Mouse (Mus musculus) liver, embryonic 11.5 days (tissue): ENCODE measurements around the gene Vps33a. TPM values are rescaled to one million over a fixed set of nuclear protein-coding genes. Genes with fewer than 3 reads are reported as not detected.

ENCODE experiments used
- ATAC-seq: fragments of 200-750 bp; cut with Nextera tagmentation; replicated peaks from 2 replicates; pipeline ENCODE4 v1.8.0; 2017; ENCODE audit warnings: moderate number of reproducible peaks, mild to moderate bottlenecking, moderate TSS enrichment, moderate library complexity; ENCODE audit not compliant: low FRiP score
- DNase-seq: peaks from one replicate; pipeline ENCODE4 v3.0.0-alpha.2; 2017; ENCODE audit warnings: low spot score
- H3K27ac ChIP-seq: fragments of 300-500 bp; sonication (generic); 2 replicates; pipeline ENCODE4 v1.5.1; 2014; ENCODE audit warnings: mild to moderate bottlenecking, low read depth, low read length, control low read depth
- H3K27me3 ChIP-seq: fragments of 300-500 bp; sonication (generic); replicated peaks from 2 replicates; pipeline ENCODE4 v1.6.1; 2014; ENCODE audit warnings: low read length, mixed read lengths; ENCODE audit not compliant: control insufficient read depth, insufficient read depth
- H3K36me3 ChIP-seq: fragments of 300-500 bp; sonication (generic); 2 replicates; pipeline ENCODE4 v1.6.1; 2014; ENCODE audit warnings: mild to moderate bottlenecking, low read length, moderate library complexity, mixed read lengths; ENCODE audit not compliant: control insufficient read depth, insufficient read depth
- H3K4me1 ChIP-seq: fragments of 300-500 bp; sonication (generic); replicated peaks from 2 replicates; pipeline ENCODE4 v1.6.1; 2014; ENCODE audit warnings: low read length, mixed read lengths; ENCODE audit not compliant: control insufficient read depth, insufficient read depth
- H3K4me2 ChIP-seq: fragments of 300-500 bp; sonication (generic); 2 replicates; pipeline ENCODE4 v1.6.1; 2014; ENCODE audit warnings: mild to moderate bottlenecking, control low read depth, moderate library complexity
- H3K4me3 ChIP-seq: fragments of 300-500 bp; sonication (generic); 2 replicates; pipeline ENCODE4 v1.5.1; 2014; ENCODE audit warnings: low read depth, low read length, control low read depth
- H3K9ac ChIP-seq: fragments of 300-500 bp; sonication (generic); 2 replicates; pipeline ENCODE4 v1.6.1; 2014; ENCODE audit warnings: low read depth, low read length, control low read depth
- H3K9me3 ChIP-seq: fragments of 300-500 bp; sonication (generic); 2 replicates; pipeline ENCODE4 v1.6.1; 2016; ENCODE audit warnings: low read length, inconsistent platforms, mixed read lengths; ENCODE audit not compliant: control insufficient read depth
- WGBS: fragments of 180-500 bp; shearing (Covaris S2); extraction: QIAGEN DNeasy Blood & Tissue Kit; methylation state at CpG from one replicate; pipeline ENCODE4 v1.1.7; 2014; 5-methylcytosine and 5-hydroxymethylcytosine counted together
- microRNA-seq: library from miRNA; unstranded; fragments of <30 nt; microRNA quantifications from one replicate; pipeline ENCODE4, GENCODE M21; 2017; ENCODE audit warnings: borderline number of aligned reads
- polyA plus RNA-seq: library from polyadenylated mRNA; unstranded; fragments of >200 nt; fragmentation: Nextera tagmentation; extraction: Ambion mirVana; gene quantifications from 2 replicates; pipeline ENCODE4 v1.2.1, GENCODE M21; 2014

The Vps33a gene
- polyA plus RNA-seq, 1 experiment from 2014 or later = 36.0 TPM

DNA sequence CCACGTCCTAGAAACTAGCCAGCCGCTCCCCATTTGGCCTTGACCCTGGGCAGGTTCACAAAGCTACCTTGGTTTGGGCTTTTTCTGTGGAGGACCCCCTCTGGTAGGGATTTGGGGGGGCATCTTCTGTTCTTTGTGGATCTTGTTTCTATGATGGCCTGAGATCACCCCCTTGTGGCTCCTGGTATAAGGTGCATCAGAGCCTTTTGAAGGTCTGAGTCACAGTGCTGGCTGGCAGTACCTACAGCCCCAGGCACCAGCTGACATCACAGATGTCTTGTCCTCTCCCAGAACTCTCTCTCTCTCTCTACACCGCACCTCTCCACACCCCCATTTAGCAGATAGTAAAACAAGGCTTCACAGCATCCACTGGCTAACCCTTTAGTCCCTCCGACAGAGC is 73.1 kb downstream of the Vps33a start:
- Histone ChIP-seq H3K27ac (no peak overlapping the region), H3K9me3 (no peaks in the 10 kb centered on the region), H3K4me2 (no peak overlapping the region), H3K27me3 (peaks cover 7% of the 10 kb centered on the region), H3K36me3 (no peaks in the 10 kb centered on the region), H3K9ac (no peak overlapping the region), H3K4me3 (no peak overlapping the region), H3K4me1 (peaks cover 6% of the 10 kb centered on the region)
- no peak for DNase-seq
- ATAC-seq = no peak
- 40% methylated on average over 4 of the region's 4 CpGs for WGBS

DNA sequence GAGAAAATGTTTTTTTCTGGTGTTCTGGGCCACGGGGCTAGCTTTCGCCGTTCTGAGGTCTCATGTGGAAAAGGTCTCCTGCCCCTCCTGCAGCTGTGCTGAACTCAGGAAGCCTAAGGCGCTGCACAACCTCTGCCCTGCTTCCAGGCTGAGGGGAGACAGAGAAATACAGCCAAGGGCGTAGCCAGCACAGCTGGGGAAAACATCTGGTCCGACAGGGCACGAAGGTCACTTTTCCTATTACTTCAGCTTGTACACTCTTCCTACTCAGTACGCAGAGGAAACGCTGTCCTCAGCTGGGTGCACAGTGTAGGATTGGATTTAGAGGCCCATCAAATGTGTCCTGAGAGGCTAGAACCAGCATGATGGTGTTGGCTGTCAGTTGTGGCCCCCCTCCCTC is 82.9 kb downstream of the Vps33a start:
- DNase-seq (no peak), ATAC-seq (no peak)
- no peaks in the 10 kb centered on the region for H3K36me3 ChIP-seq
- no peak overlapping the region for H3K27ac ChIP-seq
- no peak overlapping the region for H3K4me3 ChIP-seq
- peaks cover 4% of the 10 kb centered on the region; the same call in 1 of the 2 replicates for H3K4me1 ChIP-seq
- 62% methylated on average over 9 of the region's 9 CpGs for WGBS
- H3K9me3 ChIP-seq = no peaks in the 10 kb centered on the region
- peaks cover 6% of the 10 kb centered on the region; the same call in 1 of the 2 replicates for H3K27me3 ChIP-seq
- H3K4me2 ChIP-seq = no peak overlapping the region
- H3K9ac ChIP-seq = no peak overlapping the region

DNA sequence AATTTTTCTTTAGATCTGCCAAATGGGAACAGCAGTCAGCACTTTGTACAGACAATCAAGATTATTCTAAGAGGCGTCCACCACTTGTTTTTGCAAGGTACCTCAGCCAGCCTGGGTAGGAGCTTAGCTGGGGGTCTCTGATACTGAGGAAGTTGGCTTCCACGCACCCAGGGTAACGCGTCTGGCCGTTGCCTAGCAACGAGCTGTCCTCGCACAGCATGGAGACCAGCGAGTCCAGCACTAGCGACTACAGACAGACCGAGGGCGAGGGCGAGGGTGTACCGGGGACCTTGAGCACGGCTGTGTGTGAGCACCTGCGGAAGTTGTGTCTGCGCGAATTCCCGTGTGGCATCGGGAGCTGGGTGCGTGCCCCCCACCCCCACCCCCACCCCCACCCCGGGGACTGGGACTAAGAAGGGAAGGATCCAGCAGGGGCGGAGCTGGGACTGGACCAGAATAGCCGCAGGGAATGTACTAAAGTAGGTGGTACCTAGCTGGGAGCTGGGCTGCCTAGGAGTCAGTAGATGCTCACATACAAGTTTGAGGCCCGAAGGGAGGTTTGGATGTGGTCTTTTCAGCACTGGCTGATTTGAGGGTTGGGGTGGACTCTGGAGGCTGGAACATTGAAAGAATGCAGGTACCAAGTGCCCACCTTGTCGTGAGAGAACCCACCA is 83.6 kb downstream of the Vps33a start, which contains the start of the genes Lrrc43 and Il31:
Gene Lrrc43, plus strand, starts transcription at position 194 of the 674 bp plus-strand sequence.
Gene Il31, minus strand, starts transcription at position 378 of the 674 bp plus-strand sequence.
- H3K27ac ChIP-seq = no peak within 1 kb of the TSS
- no peaks in the 10 kb centered on the region for H3K36me3 ChIP-seq
- H3K9me3 ChIP-seq = no peaks in the 10 kb centered on the region
- ATAC-seq (no peak), DNase-seq (no peak)
- 11% methylated on average over 25 of the region's 25 CpGs for WGBS
- peaks cover 4% of the 10 kb centered on the region; the same call in 1 of the 2 replicates for H3K4me1 ChIP-seq
- H3K27me3 ChIP-seq = peaks cover 6% of the 10 kb centered on the region; the same call in 1 of the 2 replicates
- H3K9ac ChIP-seq = no peak within 1 kb of the TSS
- no peak within 1 kb of the TSS for H3K4me3 ChIP-seq
- peak within 1 kb of the TSS; percentile 51 for H3K4me2 ChIP-seq

DNA sequence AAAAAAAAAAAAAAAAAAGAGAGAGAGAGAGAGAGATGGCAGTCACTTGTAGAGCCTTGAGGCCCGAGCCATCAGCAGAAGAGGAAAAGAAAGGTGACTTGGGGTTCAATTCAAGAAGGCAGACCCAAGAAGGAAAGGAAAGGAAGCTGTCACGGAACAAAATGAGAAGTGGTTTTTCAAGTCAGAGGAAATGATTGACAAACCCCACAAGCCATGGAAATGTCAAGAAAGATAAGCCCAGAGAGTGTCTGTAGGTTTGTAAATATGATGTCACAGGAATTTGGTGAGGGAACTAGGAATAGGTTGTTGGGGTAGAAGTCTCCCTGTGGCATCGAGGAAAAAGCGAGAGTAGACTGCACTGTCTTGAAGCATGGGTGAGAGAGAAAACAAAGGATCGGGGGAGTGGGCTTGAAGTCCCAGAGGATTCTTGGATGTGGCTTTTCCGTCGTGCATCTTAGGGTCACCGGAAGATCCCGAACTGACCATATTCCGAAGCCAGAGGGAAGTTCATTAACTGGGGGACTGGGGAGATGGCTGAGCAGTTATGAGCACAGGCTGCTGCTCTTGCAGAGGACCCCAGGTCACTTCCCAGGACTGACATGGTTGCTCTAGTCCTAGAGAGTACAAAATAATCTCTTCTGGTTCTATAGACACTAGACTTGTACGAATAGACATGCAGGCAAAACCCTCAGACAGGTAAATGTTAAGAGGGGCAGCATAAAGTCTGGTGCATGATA is 85.0 kb downstream of the Vps33a start:
- peaks cover 4% of the 10 kb centered on the region; the same call in 1 of the 2 replicates for H3K4me1 ChIP-seq
- no peaks in the 10 kb centered on the region for H3K9me3 ChIP-seq
- ATAC-seq = no peak
- H3K27ac ChIP-seq = no peak overlapping the region
- 60% methylated on average over 11 of the region's 11 CpGs for WGBS
- no peaks in the 10 kb centered on the region for H3K36me3 ChIP-seq
- peaks cover 6% of the 10 kb centered on the region; the same call in 1 of the 2 replicates for H3K27me3 ChIP-seq
- H3K4me3 ChIP-seq = no peak overlapping the region
- no peak overlapping the region for H3K9ac ChIP-seq
- no peak for DNase-seq
- no peak overlapping the region for H3K4me2 ChIP-seq

Small RNAs within 50 kb of the gene (microRNA-seq; reads per million reads assigned to microRNA genes)
- 2.8 reads per million for gene Mir7647

Other genes starting within 250 kb of the Vps33a start
- 18.2 and 21.1 TPM in 2 replicates for gene Bcl7a, start 229.2 kb downstream of the Vps33a start, polyA plus RNA-seq
- gene Mlxip, start 178.2 kb downstream of the Vps33a start, polyA plus RNA-seq = 13.7 and 14.0 TPM in 2 replicates
- not detected in 2 replicates for gene Lrrc43, start 83.7 kb downstream of the Vps33a start, polyA plus RNA-seq
- not detected in 2 replicates for gene Il31, start 83.5 kb downstream of the Vps33a start, polyA plus RNA-seq
- 0.23 and 0.34 TPM in 2 replicates for gene B3gnt4, start 62.6 kb downstream of the Vps33a start, polyA plus RNA-seq
- gene Diablo, start 48.9 kb downstream of the Vps33a start, polyA plus RNA-seq = 101 and 104 TPM in 2 replicates
- 0.22 and 0.47 TPM in 2 replicates for gene Gm49027, start 47.5 kb downstream of the Vps33a start, polyA plus RNA-seq
- gene Clip1, start 111.6 kb upstream of the Vps33a start, polyA plus RNA-seq = 22.8 and 27.6 TPM in 2 replicates
- gene Zcchc8, start 148.1 kb upstream of the Vps33a start, polyA plus RNA-seq = 89.3 and 92.1 TPM in 2 replicates
- gene Rsrc2, start 176.4 kb upstream of the Vps33a start, polyA plus RNA-seq = 102 and 109 TPM in 2 replicates
- 51.8 and 52.6 TPM in 2 replicates for gene Kntc1, start 176.7 kb upstream of the Vps33a start, polyA plus RNA-seq